Mouse (Mus musculus) cerebellum, postnatal 4 days (tissue): Measurements from ENCODE around the gene Gtsf1l.

Source experiments
- DNase-seq, 2 experiments: peaks; one replicate each; pipeline ENCODE4 v3.0.0; 2022; ENCODE audit warnings: low spot score in 2 of 2, mixed read lengths in 1 of 2

Gtsf1l gene

GRCm38 (mm10) chr2:163051691-163052090, 36.0 kb downstream of the Gtsf1l start:
- DNase-seq, result no peak

DNA sequence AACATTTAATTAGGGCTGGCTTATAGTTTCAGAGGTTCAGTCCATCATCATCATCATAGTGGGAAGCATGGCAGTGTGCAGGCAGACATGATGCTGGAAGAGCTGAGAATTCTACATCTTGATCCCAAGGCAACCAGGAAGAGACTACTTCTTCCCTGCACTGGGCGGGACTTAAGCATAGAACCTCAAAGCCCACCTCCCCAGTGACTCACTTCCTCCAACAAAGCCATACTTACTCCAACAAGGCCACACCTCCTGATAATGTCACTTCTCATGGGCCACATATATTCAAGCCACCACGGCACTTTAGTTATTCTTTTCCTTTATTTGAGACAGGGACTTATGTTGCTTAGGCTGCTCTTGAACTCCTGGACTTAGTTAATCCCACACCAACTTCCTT, 38.5 kb downstream of the Gtsf1l start:
- DNase-seq, result no peak

DNA sequence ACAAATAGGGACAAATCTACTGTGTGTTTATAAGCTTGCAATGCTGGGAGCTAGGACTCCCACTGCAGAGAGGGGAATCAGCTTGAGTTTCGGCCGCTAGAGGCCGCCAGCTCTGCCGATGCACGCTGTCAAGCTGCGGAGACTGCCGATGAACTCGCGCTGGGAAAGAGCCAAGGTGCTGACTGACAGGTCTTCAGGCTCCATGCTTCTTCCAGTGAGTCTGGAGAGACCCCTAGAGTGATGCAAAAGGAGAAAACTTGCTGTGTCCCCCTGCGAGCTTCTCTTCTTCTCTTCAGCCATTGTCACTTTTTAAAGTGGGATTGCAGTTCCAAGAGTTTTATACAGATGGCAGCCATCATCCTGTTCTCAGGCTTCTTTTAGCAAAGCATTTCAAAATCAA, 39.5 kb downstream of the Gtsf1l start:
- DNase-seq, result peak; percentile 46 to 79

GRCm38 (mm10) chr2:163039940-163040339, 47.7 kb downstream of the Gtsf1l start:
- no peak for DNase-seq
